Mouse (Mus musculus) kidney, adult 2 months (tissue): ENCODE results near the gene AI413582. TPM values are rescaled to one million over a fixed set of nuclear protein-coding genes. Genes with fewer than 3 reads are reported as not detected.

ENCODE experiments used
- DNase-seq: peaks from one replicate; pipeline ENCODE4 v3.0.0; 2021
- H3K27ac ChIP-seq: fragments of 200-500 bp; 2 replicates; pipeline ENCODE4 v1.5.1; 2012; ENCODE audit warnings: low read depth, low read length, control low read depth, inconsistent platforms; ENCODE audit not compliant: insufficient read depth
- H3K27me3 ChIP-seq: fragments of 200-500 bp; replicated peaks from 2 replicates; pipeline ENCODE4 v1.6.1; 2012; ENCODE audit warnings: mild to moderate bottlenecking, moderate library complexity, low read length, inconsistent platforms; ENCODE audit not compliant: control insufficient read depth, insufficient read depth
- H3K36me3 ChIP-seq: fragments of 200-500 bp; 2 replicates; pipeline ENCODE4 v1.6.1; 2012; ENCODE audit warnings: mild to moderate bottlenecking, moderate library complexity, low read length, inconsistent platforms; ENCODE audit not compliant: control insufficient read depth, insufficient read depth
- H3K4me1 ChIP-seq: fragments of 200-500 bp; 2 replicates; pipeline ENCODE4 v1.6.1; 2011; ENCODE audit warnings: low read length; ENCODE audit not compliant: control insufficient read depth, insufficient read depth
- H3K4me3 ChIP-seq: fragments of 200-500 bp; 2 replicates; pipeline ENCODE4 v1.5.1; 2011; ENCODE audit warnings: mild to moderate bottlenecking, low read depth, low read length, control low read depth; ENCODE audit not compliant: insufficient read depth
- CTCF ChIP-seq: fragments of 200-500 bp; conservative IDR thresholded peaks from 2 replicates; pipeline ENCODE4 v1.5.1; 2011; ENCODE audit warnings: low read depth, mild to moderate bottlenecking, control low read depth, low read length, moderate library complexity, mixed read lengths; ENCODE audit not compliant: insufficient read depth, insufficient read length
- POLR2A ChIP-seq: fragments of 200-500 bp; IDR thresholded peaks from one replicate; pipeline ENCODE4 v1.6.1; 2011; ENCODE audit warnings: low read depth, low read length, control low read depth
- WGBS: fragments of 180-500 bp; shearing (Covaris S2); methylation state at CpG from one replicate; pipeline ENCODE4 v1.1.7; 2018; 5-methylcytosine and 5-hydroxymethylcytosine counted together
- polyA plus RNA-seq: library from polyadenylated mRNA; depleted of rRNA; stranded (reverse); fragments of >200 nt; gene quantifications from 2 replicates; pipeline ENCODE4 v1.2.3, GENCODE M21; 2012

AI413582 gene
- polyA plus RNA-seq, 1 experiment, result 55.7 TPM

DNA sequence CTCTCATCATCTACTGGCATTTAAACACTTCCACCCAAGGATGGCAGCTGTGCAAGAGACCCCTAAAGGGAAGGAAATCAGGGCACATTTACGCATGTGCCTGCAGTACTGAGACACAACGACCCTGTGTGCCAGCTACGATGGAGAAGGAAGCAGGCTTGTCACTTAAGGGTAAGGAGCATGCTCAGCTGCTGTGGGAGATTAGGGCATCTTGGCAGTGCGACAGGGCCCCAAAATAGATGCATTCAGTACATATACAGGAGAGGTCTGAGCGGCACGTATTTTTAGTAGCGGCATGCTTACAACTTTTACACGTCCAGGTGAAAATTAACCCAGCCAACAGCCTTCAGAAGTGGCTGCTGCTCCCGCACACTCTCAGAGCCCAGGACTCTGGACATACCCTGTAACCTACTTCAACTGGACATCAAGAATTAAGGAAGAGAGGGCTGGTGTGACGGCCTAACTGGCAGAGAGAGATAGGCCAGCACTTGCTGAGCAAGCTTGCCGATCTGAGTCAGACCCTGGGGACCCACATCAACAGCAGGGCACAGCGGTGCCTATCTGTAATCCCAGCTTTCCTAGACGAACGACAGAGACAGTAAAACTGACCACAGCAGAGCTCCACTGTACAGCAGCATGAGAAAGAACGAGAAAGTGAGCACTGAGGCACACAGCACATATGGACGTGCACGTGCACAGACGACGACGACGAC is 38.1 kb upstream of the AI413582 start:
- no peak for DNase-seq

DNA sequence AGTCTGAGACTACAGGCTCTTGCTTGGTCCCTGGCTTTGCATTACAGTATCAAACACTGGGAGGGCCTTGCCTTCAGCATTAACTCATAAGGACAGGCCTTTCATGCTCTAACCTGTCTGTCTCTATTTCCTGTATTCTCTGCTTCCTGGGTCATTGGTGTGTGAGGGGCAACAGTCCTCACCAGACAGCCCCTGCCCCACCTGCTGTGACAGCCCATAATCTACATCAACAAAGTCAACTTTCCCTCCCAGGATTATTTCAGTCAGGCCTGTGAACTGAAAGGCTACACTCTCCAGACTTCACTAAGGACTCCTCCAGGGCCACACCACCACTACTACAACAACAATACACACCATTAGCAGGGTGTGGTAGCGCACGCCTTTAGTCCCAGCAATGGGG is 37.5 kb upstream of the AI413582 start:
- H3K4me3 ChIP-seq, result no peak overlapping the region
- DNase-seq, result no peak
- TF ChIP-seq POLR2A, result no peak
- TF ChIP-seq CTCF, result no peak
- H3K36me3 ChIP-seq, result no peaks in the 10 kb centered on the region
- peaks cover 22% of the 10 kb centered on the region; the same call in 1 of the 2 replicates for H3K4me1 ChIP-seq
- no peak overlapping the region for H3K27ac ChIP-seq
- 92% methylated on average over 2 of the region's 2 CpGs for WGBS
- H3K27me3 ChIP-seq, result no peaks in the 10 kb centered on the region

More for the DNA sequence above, 38.1 kb upstream of the AI413582 start:
- WGBS, result 61% methylated on average over 21 of the region's 21 CpGs
- TF ChIP-seq POLR2A (no peak), CTCF (no peak)
- Histone ChIP-seq H3K36me3 (no peaks in the 10 kb centered on the region), H3K4me3 (no peak overlapping the region), H3K27me3 (no peaks in the 10 kb centered on the region), H3K4me1 (peaks cover 17% of the 10 kb centered on the region; the same call in 1 of the 2 replicates), H3K27ac (no peak overlapping the region)

- H3K4me3 ChIP-seq, result no peak overlapping the region
- no peak for DNase-seq
- H3K36me3 ChIP-seq, result no peaks in the 10 kb centered on the region
- no peak overlapping the region for H3K27ac ChIP-seq
- peaks cover 22% of the 10 kb centered on the region; the same call in 1 of the 2 replicates for H3K4me1 ChIP-seq
- 63% methylated on average over 5 of the region's 5 CpGs for WGBS
- no peak for TF ChIP-seq CTCF
- TF ChIP-seq POLR2A, result no peak
- H3K27me3 ChIP-seq, result no peaks in the 10 kb centered on the region
Observed at GRCm38 (mm10) chr17:27600869-27601268, 35.3 kb upstream of the AI413582 start.

GRCm38 (mm10) chr17:27600286-27600685 is 34.7 kb upstream of the AI413582 start:
- H3K4me1 ChIP-seq, result peaks cover 22% of the 10 kb centered on the region; the same call in 1 of the 2 replicates
- H3K4me3 ChIP-seq, result no peak overlapping the region
- no peaks in the 10 kb centered on the region for H3K36me3 ChIP-seq
- H3K27me3 ChIP-seq, result no peaks in the 10 kb centered on the region
- TF ChIP-seq POLR2A (no peak), CTCF (no peak)
- WGBS, result 80% methylated on average over 3 of the region's 3 CpGs
- no peak overlapping the region for H3K27ac ChIP-seq
- no peak for DNase-seq

DNA sequence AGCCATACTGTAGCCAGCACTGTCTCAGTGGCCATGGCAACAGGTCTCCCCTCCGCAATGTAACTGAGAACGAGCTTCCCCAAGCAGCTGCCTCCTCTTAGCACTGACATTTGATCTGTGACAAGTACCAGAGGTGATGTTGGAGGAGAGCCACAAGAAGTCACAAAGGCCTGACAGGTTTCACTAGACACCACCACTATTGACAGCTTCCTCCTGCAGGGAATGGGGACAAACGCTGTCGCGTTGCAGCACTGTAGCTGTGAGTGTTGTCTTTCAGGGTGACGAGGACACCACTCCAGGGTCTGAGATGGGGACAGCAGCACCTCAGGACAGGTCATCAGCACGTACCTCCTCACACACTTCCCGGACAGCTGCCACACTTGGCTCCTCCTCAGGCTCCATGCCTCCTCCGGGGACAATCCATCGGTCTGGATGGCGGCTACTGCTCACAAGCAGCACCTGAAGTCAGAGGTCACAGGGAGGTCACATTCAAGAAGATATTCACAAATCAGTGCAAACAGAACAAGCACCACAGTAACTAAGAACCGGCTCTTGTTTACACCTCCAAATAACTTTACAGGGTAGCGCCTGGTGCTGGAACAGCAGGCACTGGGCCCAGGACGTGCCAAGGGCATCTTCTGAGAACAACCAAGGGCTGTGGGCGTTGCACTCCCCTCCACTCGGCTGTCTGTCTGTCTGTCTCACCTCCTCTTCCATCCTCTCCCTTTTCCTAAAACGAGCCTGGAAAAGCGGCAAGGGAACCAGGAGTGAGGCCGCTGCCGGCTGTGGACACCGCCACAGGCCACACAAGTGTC is 31.0 kb upstream of the AI413582 start:
- Histone ChIP-seq H3K36me3 (no peaks in the 10 kb centered on the region), H3K27me3 (no peaks in the 10 kb centered on the region), H3K27ac (no peak overlapping the region), H3K4me1 (peaks cover 6% of the 10 kb centered on the region; the same call in 1 of the 2 replicates), H3K4me3 (no peak overlapping the region)
- DNase-seq, result no peak
- TF ChIP-seq CTCF (no peak), POLR2A (no peak)
- WGBS, result 69% methylated on average over 21 of the region's 21 CpGs

DNA sequence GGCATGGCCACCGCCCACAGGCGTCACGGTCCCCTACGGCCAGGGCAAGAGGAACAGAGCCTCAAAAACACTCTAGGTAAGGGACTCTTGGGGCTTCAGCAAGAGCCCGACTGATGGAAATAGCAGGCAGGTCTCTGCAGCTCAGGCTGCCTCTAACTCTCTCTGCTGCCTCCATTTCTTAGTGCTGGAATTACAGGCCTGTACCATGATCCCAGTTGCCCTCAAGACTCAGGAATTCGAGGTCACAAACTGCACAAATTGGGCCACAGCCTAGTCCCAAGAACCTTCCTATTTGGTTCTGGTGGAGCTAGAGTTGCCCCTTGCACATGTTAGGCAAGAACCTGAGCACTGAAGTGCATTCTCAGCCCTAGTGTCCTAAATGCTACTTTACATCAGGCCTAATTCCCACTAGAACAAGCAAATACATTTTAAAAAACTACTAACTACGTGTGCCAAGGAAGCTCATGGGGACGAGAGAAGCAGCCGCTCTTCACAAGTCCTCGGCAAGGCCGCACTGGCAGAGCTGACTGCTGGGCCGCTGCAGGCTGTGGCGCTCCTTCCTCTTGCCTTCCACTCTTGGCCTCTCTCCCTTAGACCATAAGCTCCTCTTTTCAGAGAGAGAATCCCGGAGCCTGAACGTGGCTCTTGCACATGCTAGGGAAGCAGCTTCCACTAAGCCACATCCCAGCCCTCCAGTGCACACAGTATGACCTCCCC is 30.3 kb upstream of the AI413582 start:
- no peak for TF ChIP-seq POLR2A
- no peak for TF ChIP-seq CTCF
- Histone ChIP-seq H3K27me3 (no peaks in the 10 kb centered on the region), H3K4me3 (no peak overlapping the region), H3K27ac (no peak overlapping the region), H3K36me3 (no peaks in the 10 kb centered on the region), H3K4me1 (peaks cover 6% of the 10 kb centered on the region; the same call in 1 of the 2 replicates)
- 65% methylated on average over 15 of the region's 15 CpGs for WGBS
- no peak for DNase-seq
